Mouse (Mus musculus): Measurements from ENCODE around the gene Dysf. TPM values are rescaled to one million over a fixed set of nuclear protein-coding genes. Genes with fewer than 3 reads are reported as not detected.
A peak's percentile ranks its signal among the peaks of the same experiment; 100 is the strongest.

The Dysf gene
- polyA plus RNA-seq, 1 experiment from 2014 or later, result 4.4 TPM

DNA sequence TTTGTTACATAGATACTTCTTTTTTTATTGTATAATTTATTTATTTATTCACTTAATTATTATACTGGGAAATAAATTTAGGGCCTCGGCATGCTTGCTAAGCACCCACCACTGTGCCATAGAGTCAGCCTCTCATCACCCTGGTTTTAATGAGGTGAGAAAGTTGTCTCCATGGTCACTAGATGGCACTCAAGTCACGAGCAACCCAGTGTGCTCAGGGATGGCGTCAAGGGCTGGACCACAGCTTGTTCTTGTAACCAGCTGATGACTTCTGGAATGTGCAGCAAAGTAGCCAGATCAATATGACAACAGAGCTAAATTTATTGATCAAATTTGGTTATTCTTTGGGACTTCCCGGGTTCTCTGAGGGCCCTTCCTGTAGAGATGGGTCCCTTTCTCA is 85.1 kb downstream of the Dysf start:
- Histone ChIP-seq H3K27me3 (ENCODE audit: control insufficient read depth, insufficient read depth, low read length) (no peaks in the 10 kb centered on the region), H3K4me2 (replicated peaks; ENCODE audit: low read depth) (no peak overlapping the region), H3K9ac (ENCODE audit: low read length) (no peak overlapping the region), H3K36me3 (ENCODE audit: control insufficient read depth, insufficient read depth, low read length) (no peaks in the 10 kb centered on the region), H3K4me1 (replicated peaks; ENCODE audit: control insufficient read depth, insufficient read depth) (no peaks in the 10 kb centered on the region), H3K9me3 (ENCODE audit: control insufficient read depth, low read length) (no peaks in the 10 kb centered on the region), H3K27ac (replicated peaks) (no peak overlapping the region), H3K4me3 (ENCODE audit: low read depth, low read length) (no peak overlapping the region)
- ATAC-seq (ENCODE audit: low FRiP score, low TSS enrichment) (0 out of 2 replicates have a peak, but pooled peaks have one; percentile 34), DNase-seq (ENCODE audit: low spot score) (peak; percentile 35)
- TF ChIP-seq CTCF (IDR thresholded peaks at IDR 0.05; ENCODE audit: low read depth) (peak; percentile 85), EP300 (optimal IDR thresholded peaks at IDR 0.05) (no peak)
- WGBS, result 16% methylated on average over 4 of the region's 4 CpGs

DNA sequence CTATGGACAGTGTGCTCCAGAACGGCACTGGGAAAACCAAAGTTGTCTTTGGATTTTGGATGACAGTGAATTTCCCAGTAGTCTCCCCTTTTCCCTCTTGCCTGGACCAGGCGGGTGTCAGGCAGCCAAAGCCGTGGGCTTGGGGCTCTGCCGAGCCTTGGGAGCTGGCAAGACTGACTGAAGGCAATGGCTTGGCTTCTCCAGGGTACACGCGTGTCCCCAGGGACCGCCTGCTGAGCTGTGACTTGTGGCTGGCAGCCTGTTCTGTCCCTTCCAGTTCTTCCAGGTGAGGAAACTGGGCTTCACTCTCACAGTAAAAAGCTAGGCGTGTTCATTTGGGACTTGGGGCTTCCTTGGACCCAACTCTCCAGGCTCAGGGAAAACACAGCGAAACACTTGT is 86.1 kb downstream of the Dysf start:
- TF ChIP-seq EP300 (optimal IDR thresholded peaks at IDR 0.05) (no peak), CTCF (IDR thresholded peaks at IDR 0.05; ENCODE audit: low read depth) (no peak)
- ATAC-seq (ENCODE audit: low FRiP score, low TSS enrichment), result no peak
- no peak for DNase-seq (ENCODE audit: low spot score)

DNA sequence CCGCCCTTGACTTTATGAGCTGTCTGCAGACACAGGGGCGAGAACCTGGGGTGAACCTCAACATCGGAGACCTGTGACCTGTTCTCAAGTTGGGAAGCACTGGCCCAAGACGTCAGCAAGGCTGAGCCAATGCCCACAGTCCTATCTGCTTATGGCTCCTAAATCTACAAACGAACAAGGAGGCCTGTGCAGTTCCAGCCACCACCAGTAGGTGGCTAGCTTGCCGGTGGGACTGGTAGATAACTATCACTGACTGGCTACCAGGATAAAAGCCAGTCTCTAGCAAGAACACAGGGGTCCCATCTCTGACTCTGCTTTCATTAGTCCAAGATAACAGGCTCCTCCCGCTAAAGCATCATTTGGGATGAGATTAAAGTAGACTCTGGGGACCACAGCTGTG is 86.6 kb downstream of the Dysf start:
- no peak overlapping the region for H3K4me2 ChIP-seq (replicated peaks; ENCODE audit: low read depth)
- DNase-seq (ENCODE audit: low spot score) (peak; percentile 72), ATAC-seq (ENCODE audit: low FRiP score, low TSS enrichment) (no peak; the same call in 1 of the 2 replicates)
- 34% methylated on average over 7 of the region's 7 CpGs for WGBS
- no peak overlapping the region for H3K4me3 ChIP-seq (ENCODE audit: low read depth, low read length)
- no peaks in the 10 kb centered on the region for H3K27me3 ChIP-seq (ENCODE audit: control insufficient read depth, insufficient read depth, low read length)
- no peak overlapping the region for H3K27ac ChIP-seq (replicated peaks)
- H3K9ac ChIP-seq (ENCODE audit: low read length), result no peak overlapping the region
- H3K36me3 ChIP-seq (ENCODE audit: control insufficient read depth, insufficient read depth, low read length), result no peaks in the 10 kb centered on the region
- H3K9me3 ChIP-seq (ENCODE audit: control insufficient read depth, low read length), result no peaks in the 10 kb centered on the region
- H3K4me1 ChIP-seq (replicated peaks; ENCODE audit: control insufficient read depth, insufficient read depth), result no peaks in the 10 kb centered on the region
- peak; percentile 88 for TF ChIP-seq CTCF (IDR thresholded peaks at IDR 0.05; ENCODE audit: low read depth)
- TF ChIP-seq EP300 (optimal IDR thresholded peaks at IDR 0.05), result no peak

More for the DNA sequence above, 86.1 kb downstream of the Dysf start:
- Histone ChIP-seq H3K36me3 (ENCODE audit: control insufficient read depth, insufficient read depth, low read length) (no peaks in the 10 kb centered on the region), H3K4me3 (ENCODE audit: low read depth, low read length) (no peak overlapping the region), H3K4me2 (replicated peaks; ENCODE audit: low read depth) (no peak overlapping the region), H3K4me1 (replicated peaks; ENCODE audit: control insufficient read depth, insufficient read depth) (no peaks in the 10 kb centered on the region), H3K27ac (replicated peaks) (no peak overlapping the region), H3K9me3 (ENCODE audit: control insufficient read depth, low read length) (no peaks in the 10 kb centered on the region), H3K27me3 (ENCODE audit: control insufficient read depth, insufficient read depth, low read length) (no peaks in the 10 kb centered on the region), H3K9ac (ENCODE audit: low read length) (no peak overlapping the region)
- 91% methylated on average over 9 of the region's 9 CpGs for WGBS

DNA sequence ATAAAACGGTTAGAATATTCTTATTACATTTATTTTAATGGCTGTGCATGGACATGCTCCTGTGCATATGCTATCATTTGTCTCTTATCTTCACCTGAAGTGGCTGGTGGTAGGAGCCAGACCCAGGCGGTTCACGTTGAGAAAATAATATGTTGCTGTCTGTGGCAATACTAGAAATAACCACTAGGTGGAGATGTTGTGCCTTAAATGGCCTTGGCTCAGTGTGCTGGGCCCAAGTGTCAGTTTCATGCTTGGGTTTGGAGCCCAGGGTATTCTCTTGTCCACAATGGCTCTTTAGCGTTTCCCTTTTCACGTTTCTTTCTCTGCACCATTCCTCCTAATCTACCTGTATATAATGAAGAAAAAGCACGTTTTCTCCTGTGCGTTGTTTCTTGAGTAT is 87.5 kb downstream of the Dysf start:
- peak; percentile 24; the same call in 1 of the 2 replicates for ATAC-seq (ENCODE audit: low FRiP score, low TSS enrichment)
- TF ChIP-seq EP300 (optimal IDR thresholded peaks at IDR 0.05), result no peak
- peak; percentile 97 for TF ChIP-seq CTCF (IDR thresholded peaks at IDR 0.05; ENCODE audit: low read depth)
- H3K9me3 ChIP-seq (ENCODE audit: control insufficient read depth, low read length), result no peaks in the 10 kb centered on the region
- no peaks in the 10 kb centered on the region for H3K27me3 ChIP-seq (ENCODE audit: control insufficient read depth, insufficient read depth, low read length)
- H3K9ac ChIP-seq (ENCODE audit: low read length), result no peak overlapping the region
- no peaks in the 10 kb centered on the region for H3K4me1 ChIP-seq (replicated peaks; ENCODE audit: control insufficient read depth, insufficient read depth)
- H3K4me3 ChIP-seq (ENCODE audit: low read depth, low read length), result no peak overlapping the region
- DNase-seq (ENCODE audit: low spot score), result peak; percentile 26
- H3K4me2 ChIP-seq (replicated peaks; ENCODE audit: low read depth), result no peak overlapping the region
- no peaks in the 10 kb centered on the region for H3K36me3 ChIP-seq (ENCODE audit: control insufficient read depth, insufficient read depth, low read length)
- H3K27ac ChIP-seq (replicated peaks), result no peak overlapping the region
- 16% methylated on average over 7 of the region's 7 CpGs for whole genome bisulfite sequencing

DNA sequence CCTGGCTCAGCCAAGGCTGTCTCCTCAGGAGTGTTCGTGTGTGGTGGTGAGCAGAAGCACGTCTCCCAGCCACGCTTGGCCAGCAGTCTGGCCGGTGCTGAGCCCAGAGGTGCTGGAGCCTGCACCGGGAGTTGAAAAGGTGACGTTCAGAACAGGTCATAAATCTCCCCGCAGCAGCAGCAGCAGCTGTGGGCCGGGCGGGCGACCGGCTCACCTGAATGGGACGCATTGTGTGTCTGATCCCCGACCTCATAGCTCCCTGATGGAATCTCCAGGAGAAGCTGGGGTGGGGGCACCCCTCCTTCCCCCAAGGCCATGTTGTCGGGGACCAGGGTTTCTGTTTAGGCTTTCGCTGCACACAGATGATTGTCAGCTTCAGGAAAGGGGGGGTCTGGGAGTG is 93.6 kb downstream of the Dysf start:
- TF ChIP-seq CTCF (IDR thresholded peaks at IDR 0.05; ENCODE audit: low read depth) (no peak), EP300 (optimal IDR thresholded peaks at IDR 0.05) (no peak)
- Histone ChIP-seq H3K27ac (replicated peaks) (no peak overlapping the region), H3K27me3 (ENCODE audit: control insufficient read depth, insufficient read depth, low read length) (no peaks in the 10 kb centered on the region), H3K4me1 (replicated peaks; ENCODE audit: control insufficient read depth, insufficient read depth) (no peaks in the 10 kb centered on the region; the same call in 1 of the 2 replicates), H3K9me3 (ENCODE audit: control insufficient read depth, low read length) (no peaks in the 10 kb centered on the region), H3K36me3 (ENCODE audit: control insufficient read depth, insufficient read depth, low read length) (no peaks in the 10 kb centered on the region), H3K4me3 (ENCODE audit: low read depth, low read length) (no peak overlapping the region), H3K4me2 (replicated peaks; ENCODE audit: low read depth) (no peak overlapping the region), H3K9ac (ENCODE audit: low read length) (no peak overlapping the region)
- no peak for DNase-seq (ENCODE audit: low spot score)
- no peak for ATAC-seq (ENCODE audit: low FRiP score, low TSS enrichment)
- 33% methylated on average over 15 of the region's 15 CpGs for WGBS

DNA sequence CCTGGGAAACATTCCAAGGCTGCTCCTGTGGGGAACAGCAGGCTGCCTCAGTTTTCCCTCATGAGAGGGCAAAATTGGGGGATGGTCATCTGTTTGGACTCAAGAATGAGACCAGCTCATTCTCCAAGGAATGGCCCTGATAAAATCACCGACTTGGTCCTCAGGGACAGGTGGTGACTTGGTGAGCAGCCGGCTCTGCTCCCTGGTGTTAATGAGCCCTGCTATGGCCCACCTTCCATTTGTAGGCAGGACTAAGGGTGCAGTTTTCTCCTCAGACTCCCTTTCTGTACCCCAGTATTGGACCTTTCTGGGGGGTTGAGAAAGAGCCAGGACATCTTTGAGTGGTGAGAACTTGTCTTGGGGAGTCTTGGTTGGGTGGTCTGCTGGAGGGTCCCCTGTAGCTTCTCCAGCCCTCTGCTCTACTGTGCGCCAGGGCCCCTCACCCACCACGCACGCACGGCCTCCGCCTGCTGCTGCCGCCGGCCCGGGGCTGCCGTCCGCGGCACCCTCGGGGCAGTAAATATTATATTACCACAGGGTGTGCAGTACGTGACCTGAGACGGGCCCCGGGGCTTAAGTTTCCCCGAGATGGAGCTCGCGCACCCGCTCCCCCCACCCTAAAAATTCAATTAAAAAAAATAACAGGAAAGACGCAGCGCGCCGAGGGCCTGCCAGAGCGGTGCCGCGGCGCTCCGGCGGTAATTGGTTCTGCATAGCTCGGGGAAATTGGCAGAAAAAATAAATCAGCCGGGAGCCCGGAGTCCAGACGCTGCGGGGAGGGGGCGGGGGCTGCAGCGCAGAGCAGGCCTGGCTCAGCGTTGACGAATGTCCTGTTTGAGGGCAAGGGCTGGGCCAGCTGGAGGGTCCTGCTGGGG is 97.0 kb downstream of the Dysf start:
- no peaks in the 10 kb centered on the region for H3K9me3 ChIP-seq (ENCODE audit: control insufficient read depth, low read length)
- no peaks in the 10 kb centered on the region for H3K27me3 ChIP-seq (ENCODE audit: control insufficient read depth, insufficient read depth, low read length)
- peak overlapping the region; percentile 52 for H3K4me2 ChIP-seq (replicated peaks; ENCODE audit: low read depth)
- peak; percentile 47 for DNase-seq (ENCODE audit: low spot score)
- H3K4me3 ChIP-seq (ENCODE audit: low read depth, low read length), result peak overlapping the region; percentile 33; the same call in 1 of the 2 replicates
- no peak for TF ChIP-seq CTCF (IDR thresholded peaks at IDR 0.05; ENCODE audit: low read depth)
- no peak for TF ChIP-seq EP300 (optimal IDR thresholded peaks at IDR 0.05)
- H3K4me1 ChIP-seq (replicated peaks; ENCODE audit: control insufficient read depth, insufficient read depth), result no peaks in the 10 kb centered on the region; the same call in 1 of the 2 replicates
- H3K27ac ChIP-seq (replicated peaks), result no peak overlapping the region
- 4% methylated on average over 40 of the region's 40 CpGs for WGBS
- H3K36me3 ChIP-seq (ENCODE audit: control insufficient read depth, insufficient read depth, low read length), result no peaks in the 10 kb centered on the region
- no peak overlapping the region for H3K9ac ChIP-seq (ENCODE audit: low read length)
- ATAC-seq (ENCODE audit: low FRiP score, low TSS enrichment), result no peak

Measured in stomach, postnatal 0 days (tissue).